Mouse (Mus musculus): ENCODE measurements around the gene Usp31. TPM values are rescaled to one million over a fixed set of nuclear protein-coding genes. Genes with fewer than 3 reads are reported as not detected.

Usp31 gene
- polyA plus RNA-seq, 1 experiment = 6.6 TPM

GRCm38 (mm10) chr7:121685140-121685984 lies 21.7 kb downstream of the Usp31 start:
- no peak overlapping the region for H3K4me3 ChIP-seq (replicated peaks; ENCODE audit: extremely low read depth, low read depth, low read length)
- TF ChIP-seq CTCF (IDR thresholded peaks at IDR 0.05; ENCODE audit: insufficient read depth, low read length) (no peak), POLR2A (IDR thresholded peaks at IDR 0.05; ENCODE audit: borderline replicate concordance, extremely low read depth, low read depth, low read length) (no peak)
- no peaks in the 10 kb centered on the region for H3K4me1 ChIP-seq (ENCODE audit: control insufficient read depth, insufficient read depth, low read length)
- 67% methylated on average over 5 of the region's 5 CpGs for WGBS
- no peak for DNase-seq

DNA sequence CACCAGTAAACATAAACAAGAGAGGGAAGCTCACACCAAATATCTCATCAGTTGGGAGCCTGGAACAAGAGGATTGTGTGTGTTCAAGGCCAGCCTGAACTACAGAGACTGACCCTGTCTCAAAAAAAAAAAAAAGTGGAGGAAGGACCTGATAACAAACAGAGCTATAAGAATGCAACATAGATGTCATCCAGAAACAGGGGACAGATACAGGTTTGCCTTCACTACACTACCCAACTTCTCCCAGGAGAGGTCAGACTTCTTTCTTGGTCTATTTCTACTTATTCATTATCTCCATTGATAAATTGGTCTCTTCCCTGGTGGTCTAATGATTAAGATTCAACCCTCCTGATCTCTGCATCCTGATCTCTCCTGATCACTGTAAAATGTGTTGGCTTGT lies 25.9 kb downstream of the Usp31 start:
- H3K4me3 ChIP-seq (replicated peaks; ENCODE audit: extremely low read depth, low read depth, low read length) = no peak overlapping the region
- DNase-seq = no peak
- TF ChIP-seq CTCF (IDR thresholded peaks at IDR 0.05; ENCODE audit: insufficient read depth, low read length) = no peak
- H3K4me1 ChIP-seq (ENCODE audit: control insufficient read depth, insufficient read depth, low read length) = no peaks in the 10 kb centered on the region

DNA sequence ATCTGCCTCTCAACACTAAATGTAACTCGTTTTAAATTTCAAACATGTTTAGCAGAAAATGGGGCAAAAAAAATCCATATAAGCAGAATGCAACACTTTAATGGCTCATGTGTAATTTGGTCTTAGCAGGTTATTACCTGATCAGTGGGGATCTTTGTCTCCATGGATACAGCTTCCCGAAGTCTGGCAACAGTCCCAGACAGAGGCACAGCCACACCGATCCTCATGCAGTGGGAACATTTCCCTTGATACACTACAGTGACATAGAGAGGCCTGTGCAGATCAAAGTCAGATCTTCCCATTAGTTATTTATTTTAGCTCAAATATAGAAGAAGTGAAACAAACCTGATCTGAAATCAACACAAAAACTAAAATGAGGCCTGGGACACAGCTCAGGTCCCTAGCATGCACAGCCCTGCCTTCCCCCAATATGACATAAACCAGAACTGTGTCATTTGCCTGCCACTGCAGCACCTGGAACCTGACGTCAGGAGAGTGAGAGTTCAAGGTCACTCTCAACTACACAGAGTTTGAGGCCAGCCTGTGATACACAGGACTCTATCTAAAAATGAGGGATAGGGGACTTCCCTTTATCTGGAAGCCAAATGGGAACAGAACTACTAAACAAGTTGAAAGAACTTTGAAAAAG lies 29.8 kb downstream of the Usp31 start:
- WGBS = 60% methylated on average over 4 of the region's 4 CpGs
- no peak overlapping the region for H3K4me3 ChIP-seq (replicated peaks; ENCODE audit: extremely low read depth, low read depth, low read length)
- no peaks in the 10 kb centered on the region for H3K4me1 ChIP-seq (ENCODE audit: control insufficient read depth, insufficient read depth, low read length)
- TF ChIP-seq POLR2A (IDR thresholded peaks at IDR 0.05; ENCODE audit: borderline replicate concordance, extremely low read depth, low read depth, low read length) (no peak), CTCF (IDR thresholded peaks at IDR 0.05; ENCODE audit: insufficient read depth, low read length) (no peak)
- no peak for DNase-seq

GRCm38 (mm10) chr7:121660705-121661104 lies 46.3 kb downstream of the Usp31 start:
- WGBS = 70% methylated on average over 1 of the region's 1 CpGs
- Histone ChIP-seq H3K4me3 (replicated peaks; ENCODE audit: extremely low read depth, low read depth, low read length) (no peak overlapping the region), H3K4me1 (ENCODE audit: control insufficient read depth, insufficient read depth, low read length) (no peaks in the 10 kb centered on the region)
- DNase-seq = no peak
- TF ChIP-seq CTCF (IDR thresholded peaks at IDR 0.05; ENCODE audit: insufficient read depth, low read length) (no peak), POLR2A (IDR thresholded peaks at IDR 0.05; ENCODE audit: borderline replicate concordance, extremely low read depth, low read depth, low read length) (no peak)

DNA sequence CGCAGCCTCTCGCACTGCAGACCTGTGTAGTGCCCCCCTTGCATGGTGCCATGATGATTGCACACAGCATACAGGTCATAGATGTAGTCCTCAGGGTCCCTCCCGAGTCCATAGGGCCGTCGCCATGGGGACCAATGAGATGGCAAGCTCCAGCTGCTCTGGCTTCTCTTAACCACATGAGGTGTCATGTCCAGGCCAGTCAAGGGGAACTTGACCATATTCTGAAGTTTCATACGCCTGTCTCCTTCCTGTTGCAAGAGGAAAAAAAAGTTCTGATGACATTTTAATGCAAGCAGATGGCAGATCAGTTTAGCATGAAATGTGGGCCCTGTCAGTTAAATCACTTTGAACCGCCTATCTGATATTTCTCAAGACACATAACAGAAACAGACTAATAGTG lies 48.2 kb downstream of the Usp31 start:
- TF ChIP-seq POLR2A (IDR thresholded peaks at IDR 0.05; ENCODE audit: borderline replicate concordance, extremely low read depth, low read depth, low read length) (no peak), CTCF (IDR thresholded peaks at IDR 0.05; ENCODE audit: insufficient read depth, low read length) (no peak)
- 82% methylated on average over 7 of the region's 7 CpGs for WGBS
- Histone ChIP-seq H3K4me3 (replicated peaks; ENCODE audit: extremely low read depth, low read depth, low read length) (no peak overlapping the region), H3K4me1 (ENCODE audit: control insufficient read depth, insufficient read depth, low read length) (no peaks in the 10 kb centered on the region)
- no peak for DNase-seq

- no peak for TF ChIP-seq CTCF (IDR thresholded peaks at IDR 0.05; ENCODE audit: insufficient read depth, low read length)
- TF ChIP-seq POLR2A (IDR thresholded peaks at IDR 0.05; ENCODE audit: borderline replicate concordance, extremely low read depth, low read depth, low read length) = no peak
- Histone ChIP-seq H3K4me3 (replicated peaks; ENCODE audit: extremely low read depth, low read depth, low read length) (no peak overlapping the region), H3K4me1 (ENCODE audit: control insufficient read depth, insufficient read depth, low read length) (no peaks in the 10 kb centered on the region)
- no peak for DNase-seq
- WGBS = 86% methylated on average over 2 of the region's 2 CpGs
Observed at GRCm38 (mm10) chr7:121654675-121655074, 52.4 kb downstream of the Usp31 start.

DNA sequence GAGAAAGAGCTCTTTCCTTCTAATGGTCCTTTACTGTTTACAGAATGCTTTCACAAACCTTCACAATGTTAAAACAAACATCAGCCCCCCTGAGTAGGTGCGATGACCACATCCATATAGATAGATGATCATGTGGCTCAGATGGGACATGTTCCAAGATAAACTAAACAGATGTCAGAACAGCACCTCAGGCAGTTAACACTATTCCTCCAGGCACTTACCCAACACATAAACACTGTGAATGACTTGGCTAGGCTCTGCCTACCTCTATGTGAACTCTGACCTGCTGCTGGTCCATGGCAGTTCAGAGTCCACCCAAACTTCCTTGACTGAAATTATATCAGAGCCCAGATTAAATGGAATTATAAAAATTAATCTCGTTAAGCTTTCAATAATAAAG lies 54.4 kb downstream of the Usp31 start:
- WGBS = 54% methylated on average over 2 of the region's 2 CpGs
- no peak for DNase-seq
- Histone ChIP-seq H3K4me1 (ENCODE audit: control insufficient read depth, insufficient read depth, low read length) (no peaks in the 10 kb centered on the region), H3K4me3 (replicated peaks; ENCODE audit: extremely low read depth, low read depth, low read length) (no peak overlapping the region)
- no peak for TF ChIP-seq POLR2A (IDR thresholded peaks at IDR 0.05; ENCODE audit: borderline replicate concordance, extremely low read depth, low read depth, low read length)
- TF ChIP-seq CTCF (IDR thresholded peaks at IDR 0.05; ENCODE audit: insufficient read depth, low read length) = no peak

GRCm38 (mm10) chr7:121650724-121651123 lies 56.3 kb downstream of the Usp31 start:
- no peak for DNase-seq
- Histone ChIP-seq H3K4me1 (ENCODE audit: control insufficient read depth, insufficient read depth, low read length) (no peaks in the 10 kb centered on the region), H3K4me3 (replicated peaks; ENCODE audit: extremely low read depth, low read depth, low read length) (no peak overlapping the region)
- 84% methylated on average over 3 of the region's 3 CpGs for WGBS
- TF ChIP-seq CTCF (IDR thresholded peaks at IDR 0.05; ENCODE audit: insufficient read depth, low read length) (no peak), POLR2A (IDR thresholded peaks at IDR 0.05; ENCODE audit: borderline replicate concordance, extremely low read depth, low read depth, low read length) (no peak)

DNA sequence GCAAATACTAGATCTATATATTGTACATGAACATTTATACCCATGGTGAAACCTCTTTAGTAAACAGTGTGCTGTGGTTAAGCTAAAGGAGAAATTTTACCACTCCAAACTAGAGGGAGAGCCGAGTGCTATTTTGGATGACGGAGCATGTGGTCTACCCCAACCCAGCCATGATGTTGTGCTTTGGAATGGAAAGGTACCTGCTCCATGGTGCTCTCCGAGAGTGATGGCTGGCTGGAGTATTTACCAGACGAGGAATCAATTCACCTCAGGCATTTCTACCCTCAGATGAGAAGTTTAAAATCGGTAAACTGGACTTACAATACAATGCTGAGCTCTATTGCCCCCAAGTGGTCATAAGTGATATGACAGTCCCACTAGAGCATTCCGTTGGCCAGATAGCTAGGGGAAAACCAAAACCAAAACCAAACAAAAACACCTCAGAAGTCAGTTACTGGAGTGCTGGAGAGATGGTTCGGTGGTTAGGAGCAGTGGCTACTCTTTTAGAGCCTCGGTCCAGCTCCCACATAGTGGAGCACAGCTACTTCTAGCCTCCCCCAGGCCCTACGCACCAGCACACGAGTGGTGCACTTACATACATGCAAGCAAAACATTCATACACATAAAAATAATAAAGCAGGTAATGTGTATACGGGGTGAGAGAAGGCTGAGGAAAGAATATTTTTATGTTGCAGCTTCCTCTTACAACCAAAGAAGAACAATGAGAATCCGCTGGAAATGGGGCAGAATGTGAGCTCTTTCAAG lies 65.9 kb downstream of the Usp31 start:
- Histone ChIP-seq H3K4me3 (replicated peaks; ENCODE audit: extremely low read depth, low read depth, low read length) (peak overlapping the region; percentile 25), H3K4me1 (ENCODE audit: control insufficient read depth, insufficient read depth, low read length) (no peaks in the 10 kb centered on the region)
- DNase-seq = peak; percentile 31
- TF ChIP-seq POLR2A (IDR thresholded peaks at IDR 0.05; ENCODE audit: borderline replicate concordance, extremely low read depth, low read depth, low read length) (no peak), CTCF (IDR thresholded peaks at IDR 0.05; ENCODE audit: insufficient read depth, low read length) (no peak)
- WGBS = 46% methylated on average over 12 of the region's 12 CpGs
